Mouse (Mus musculus) mouse embryonic stem cell (cell line): ENCODE measurements around the gene Arhgef25.

Experiments used
- in situ Hi-C, 2 experiments: fragments of 300-500 bp; cut with MboI; formaldehyde crosslinking; loops; 1 replicate in 1 of 2; 3 replicates in 1 of 2; pipeline ENCODE4 v1.14.3; 2019 to 2020; ENCODE audit warnings: low sequenced_read_pairs in 2 of 2, low pct_unique_long_range_greater_than_20kb in 1 of 2, mixed read lengths in 1 of 2; ENCODE audit not compliant: unreplicated experiment in 1 of 2

Arhgef25 gene

GRCm38 (mm10) chr10:127190398-127191190, 711 bp upstream of the Arhgef25 start:
- in situ Hi-C loops: no loop called here

- in situ Hi-C loops: loop anchor here in 1 of 2 experiments (5.0 to 10.0 kb wide), 2 partner anchors 33 to 56 kb away; no protein-coding TSS in a partner anchor
These were observed 700 bp downstream of the Arhgef25 start for GRCm38 (mm10) chr10:127189116-127189650.

GRCm38 (mm10) chr10:127188465-127189115, 1.3 kb downstream of the Arhgef25 start:
- in situ Hi-C loops: loop anchor here in 1 of 2 experiments (5.0 to 10.0 kb wide), 2 partner anchors 34 to 56 kb away; no protein-coding TSS in a partner anchor

DNA sequence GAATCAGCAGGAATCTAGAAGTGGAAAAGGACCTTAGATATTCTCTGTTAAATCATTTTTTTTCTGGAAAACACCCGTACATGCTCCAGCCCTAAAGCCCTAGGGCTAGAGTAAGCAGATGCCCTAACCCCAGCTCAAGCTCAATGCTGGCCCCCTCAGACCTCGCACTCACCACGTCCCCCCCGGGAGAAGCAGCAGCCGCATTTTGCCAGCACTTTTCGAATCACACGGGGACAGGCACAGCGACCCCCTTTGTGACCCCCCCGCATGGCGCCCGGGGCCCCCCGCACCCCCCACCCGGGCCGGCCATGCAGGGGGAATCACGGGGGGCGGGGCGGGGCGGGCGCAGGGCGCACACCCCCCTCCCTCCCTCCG, 1.8 kb downstream of the Arhgef25 start:
- in situ Hi-C loops: loop anchor here in 1 of 2 experiments (5.0 to 10.0 kb wide), 2 partner anchors 34 to 57 kb away; no protein-coding TSS in a partner anchor

DNA sequence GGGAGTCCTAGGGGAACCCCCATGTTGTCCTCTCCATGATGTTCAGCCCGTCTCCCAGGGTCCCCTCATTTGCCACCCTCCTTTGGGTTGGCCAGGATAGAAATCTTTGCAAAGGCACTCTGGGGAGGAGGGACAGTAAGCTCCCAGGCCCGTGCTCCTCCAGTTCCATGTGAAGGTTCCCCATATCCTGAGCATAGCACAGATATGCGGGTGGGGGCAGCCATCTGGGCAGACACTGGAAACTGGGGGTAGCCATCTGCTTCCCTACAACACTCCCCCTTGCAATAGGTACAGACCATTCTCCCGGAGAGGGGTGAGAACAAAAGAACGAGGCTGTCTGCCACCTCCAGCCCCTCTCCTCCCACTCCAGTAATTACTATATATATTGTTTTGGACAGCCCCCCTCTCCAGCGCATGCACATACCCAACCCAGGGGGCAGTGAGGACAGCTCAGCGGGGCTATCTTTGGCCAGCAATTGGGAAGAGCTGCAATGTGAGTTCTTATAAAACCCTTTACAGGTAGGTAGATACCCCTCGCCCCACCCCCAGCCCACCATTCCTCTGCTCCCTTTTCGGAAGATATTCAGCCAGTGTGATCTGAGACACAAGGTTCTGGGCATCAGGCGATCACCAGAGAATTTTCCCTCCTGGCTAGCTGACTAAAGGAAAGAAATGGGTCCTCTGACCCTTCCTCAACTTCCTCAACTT, 2.4 kb downstream of the Arhgef25 start:
- in situ Hi-C loops: loop anchor here in 1 of 2 experiments (5.0 to 10.0 kb wide), 2 partner anchors 35 to 57 kb away; no protein-coding TSS in a partner anchor

GRCm38 (mm10) chr10:127186451-127186850, 3.4 kb downstream of the Arhgef25 start:
- in situ Hi-C loops: loop anchor here in 1 of 2 experiments (5.0 to 10.0 kb wide), 2 partner anchors 36 to 58 kb away; no protein-coding TSS in a partner anchor

- in situ Hi-C loops: loop anchor here in 1 of 2 experiments (5.0 to 10.0 kb wide), 2 partner anchors 37 to 59 kb away; no protein-coding TSS in a partner anchor
These were observed 4.4 kb downstream of the Arhgef25 start for GRCm38 (mm10) chr10:127185506-127185905.

- in situ Hi-C loops: loop anchor here in 1 of 2 experiments (5.0 to 10.0 kb wide), 2 partner anchors 37 to 60 kb away; no protein-coding TSS in a partner anchor
These were observed 4.8 kb downstream of the Arhgef25 start for GRCm38 (mm10) chr10:127185101-127185500.

- in situ Hi-C loops: loop anchor here in 1 of 2 experiments (10.0 kb wide), 1 partner anchor 61 kb away; no protein-coding TSS in a partner anchor
These were observed 6.1 kb downstream of the Arhgef25 start for GRCm38 (mm10) chr10:127183759-127184158.

DNA sequence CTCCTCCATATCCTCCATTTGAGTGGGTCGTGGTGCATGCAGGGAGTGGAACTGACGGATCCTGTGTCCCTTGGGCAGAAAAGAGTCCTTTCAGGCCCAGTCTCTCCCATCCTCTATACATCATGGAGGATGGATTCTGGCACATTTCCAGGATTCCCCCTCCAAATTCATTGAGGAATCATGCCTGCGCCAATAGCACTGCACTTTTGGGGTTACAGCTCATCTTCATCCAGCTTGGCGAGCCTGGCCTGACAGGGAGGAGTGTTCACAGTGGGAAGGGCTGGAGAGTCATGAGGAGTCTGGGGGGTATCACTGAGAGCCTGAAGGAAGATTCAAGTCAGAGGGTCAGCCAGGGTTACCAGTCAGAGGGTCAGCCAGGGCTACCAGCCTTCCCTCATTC, 7.3 kb downstream of the Arhgef25 start:
- in situ Hi-C loops: loop anchor here in 1 of 2 experiments (10.0 kb wide), 1 partner anchor 62 kb away; no protein-coding TSS in a partner anchor

GRCm38 (mm10) chr10:127181566-127181965, 8.3 kb downstream of the Arhgef25 start:
- in situ Hi-C loops: loop anchor here in 1 of 2 experiments (10.0 kb wide), 1 partner anchor 63 kb away; no protein-coding TSS in a partner anchor

- in situ Hi-C loops: loop anchor here in 1 of 2 experiments (10.0 kb wide), 1 partner anchor 64 kb away; no protein-coding TSS in a partner anchor
These were observed 9.2 kb downstream of the Arhgef25 start for GRCm38 (mm10) chr10:127180695-127181047.

GRCm38 (mm10) chr10:127179871-127180694, 9.8 kb downstream of the Arhgef25 start, which contains the start of gene Slc26a10:
Gene Slc26a10, minus strand, starts transcription at chr10:127180645.
- in situ Hi-C loops: loop anchor here (5.0 to 10.0 kb wide), 3 partner anchors 55 to 157 kb away; partner anchors contain the start of gene Os9 (in 1 of the 2)

DNA sequence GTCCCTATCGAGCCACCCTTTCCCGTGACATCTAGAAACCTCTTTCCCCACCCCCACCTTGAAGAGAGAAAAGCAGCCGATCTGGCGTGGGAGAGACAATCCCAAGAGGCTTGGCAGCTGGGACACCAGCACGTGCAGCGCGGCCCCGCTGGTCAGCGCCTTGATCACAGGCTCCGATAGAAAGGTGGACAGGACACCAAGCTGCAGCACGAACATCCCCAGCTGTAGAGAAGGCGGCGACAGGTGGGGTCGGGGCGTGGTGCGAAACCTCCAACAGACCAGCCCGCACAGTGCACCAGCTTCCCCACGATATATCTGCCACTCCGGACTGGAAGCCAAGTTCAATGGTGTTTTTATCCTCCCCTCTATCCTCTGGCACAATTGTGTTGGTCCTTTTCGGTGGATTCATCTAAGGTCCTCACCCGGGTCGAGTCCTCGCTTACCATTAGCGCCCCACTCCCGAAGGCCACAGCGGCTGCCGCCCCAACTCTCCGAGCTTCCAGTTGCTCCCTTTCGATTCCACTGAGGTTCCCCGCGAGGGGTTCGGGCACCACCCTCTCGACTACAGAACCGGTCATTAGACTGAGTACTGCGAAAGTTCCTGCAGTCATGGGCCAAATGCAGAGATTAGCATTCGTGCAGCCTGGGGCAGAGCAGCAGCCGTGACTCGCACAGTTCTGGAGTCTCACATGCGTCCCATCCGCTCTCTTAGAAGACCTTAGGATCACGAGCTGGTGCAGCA, 11.4 kb downstream of the Arhgef25 start:
- in situ Hi-C loops: loop anchor here (5.0 to 10.0 kb wide), 2 partner anchors 54 to 159 kb away; partner anchors contain the start of gene Os9 (in 1 of the 2)

DNA sequence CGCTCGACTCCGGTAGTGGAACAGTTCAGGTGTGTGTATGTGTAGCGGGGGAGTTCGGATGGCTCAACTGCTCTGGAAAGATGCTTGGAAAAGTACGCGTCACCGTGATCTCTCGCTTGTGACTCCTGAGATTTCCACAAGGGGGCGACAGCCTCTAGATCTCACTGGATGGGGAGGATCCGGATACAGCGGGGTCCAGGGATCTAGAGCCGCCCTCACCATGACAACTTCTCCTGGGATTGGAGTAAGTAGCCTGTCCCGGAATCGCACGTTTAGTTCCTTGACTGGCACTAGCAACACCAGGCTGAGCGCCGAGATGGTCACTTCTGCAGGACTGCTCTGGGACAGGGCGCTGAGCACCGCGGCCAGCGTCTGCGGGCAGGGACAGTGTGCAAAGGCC, 12.2 kb downstream of the Arhgef25 start:
- in situ Hi-C loops: loop anchor here (5.0 to 10.0 kb wide), 2 partner anchors 53 to 160 kb away; partner anchors contain the start of gene Os9 (in 1 of the 2)

DNA sequence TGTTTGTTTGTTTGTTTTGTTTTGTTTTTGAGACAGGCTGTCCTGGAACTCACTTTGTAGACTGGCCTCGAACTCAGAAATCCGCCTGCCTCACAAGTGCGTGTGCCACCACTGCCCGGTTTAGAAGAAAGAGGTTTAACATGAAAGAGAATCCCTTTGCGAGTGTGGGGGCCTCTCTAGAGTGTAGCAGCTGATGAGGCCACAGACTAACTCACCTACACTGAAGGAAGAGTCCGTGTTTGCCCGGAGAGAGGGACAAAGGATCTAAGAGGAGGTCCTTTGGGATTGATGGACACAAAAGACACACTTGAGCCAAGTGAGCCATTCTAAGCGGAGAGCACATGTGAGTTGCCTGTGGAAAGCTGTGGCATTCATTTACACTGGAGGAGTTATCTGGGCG, 12.6 kb downstream of the Arhgef25 start:
- in situ Hi-C loops: loop anchor here (5.0 to 10.0 kb wide), 2 partner anchors 52 to 160 kb away; partner anchors contain the start of gene Os9 (in 1 of the 2)
